Mouse (Mus musculus): ENCODE measurements around the gene Bcl11a. TPM values are rescaled to one million over a fixed set of nuclear protein-coding genes. Genes with fewer than 3 reads are reported as not detected.

Gene Bcl11a
- total and polyA plus RNA-seq, 2 experiments from 2014 or later, result 32.3 to 73.5 TPM

DNA sequence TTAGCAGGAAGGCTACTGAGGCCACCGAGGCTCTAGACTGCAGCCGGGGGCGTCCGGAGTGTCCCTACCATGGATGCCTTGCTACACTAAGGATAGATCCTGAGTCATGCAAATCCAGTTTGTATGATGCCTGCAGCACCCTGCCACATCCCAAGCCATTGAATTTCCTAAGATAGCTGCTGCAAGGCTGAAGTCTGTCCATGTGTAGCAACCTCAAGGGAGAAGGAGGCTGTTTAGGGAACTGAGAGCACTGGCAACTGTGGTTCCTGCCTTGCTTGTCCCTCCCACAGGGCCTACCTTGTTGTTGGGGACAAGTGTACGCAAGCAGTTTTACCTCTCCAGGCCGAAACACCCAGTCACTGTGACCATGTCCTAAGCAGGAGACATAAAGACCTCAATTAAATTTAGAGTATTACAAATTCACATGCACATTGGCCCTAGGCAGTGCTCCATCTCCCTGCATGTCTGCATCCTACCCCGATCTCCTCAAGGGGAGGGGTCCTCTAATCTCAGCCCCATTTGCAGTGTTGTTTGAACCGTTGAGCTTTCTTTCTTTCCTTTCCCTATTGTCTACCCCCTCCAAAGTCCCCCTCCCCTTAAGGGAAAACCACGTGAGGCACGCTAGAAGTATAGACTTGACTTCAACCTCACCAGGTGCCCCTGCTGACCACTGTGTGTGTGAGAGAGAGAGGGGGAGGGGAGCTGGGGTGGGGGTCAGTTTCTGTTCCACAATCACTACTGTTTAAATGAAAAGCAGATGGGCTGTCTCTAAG, 63.8 kb downstream of the Bcl11a start:
- no peaks in the 10 kb centered on the region for H3K27me3 ChIP-seq (ENCODE audit: insufficient read depth, low read length)
- TF ChIP-seq CTCF (IDR thresholded peaks at IDR 0.05; ENCODE audit: low read depth), result no peak
- H3K4me1 ChIP-seq (ENCODE audit: insufficient read depth, low read length), result no peaks in the 10 kb centered on the region
- DNase-seq (ENCODE audit: low spot score) (no peak), ATAC-seq (no peak)
- H3K4me2 ChIP-seq (ENCODE audit: low read depth, low read length), result no peak overlapping the region
- H3K9ac ChIP-seq (replicated peaks; ENCODE audit: low read length), result no peak overlapping the region
- WGBS, result 69% methylated on average over 10 of the region's 10 CpGs
- no peak overlapping the region for H3K4me3 ChIP-seq (ENCODE audit: low read length)
- no peak overlapping the region for H3K27ac ChIP-seq
- H3K9me3 ChIP-seq (ENCODE audit: low read length), result no peaks in the 10 kb centered on the region
- no peaks in the 10 kb centered on the region for H3K36me3 ChIP-seq (ENCODE audit: insufficient read depth, low read length)

DNA sequence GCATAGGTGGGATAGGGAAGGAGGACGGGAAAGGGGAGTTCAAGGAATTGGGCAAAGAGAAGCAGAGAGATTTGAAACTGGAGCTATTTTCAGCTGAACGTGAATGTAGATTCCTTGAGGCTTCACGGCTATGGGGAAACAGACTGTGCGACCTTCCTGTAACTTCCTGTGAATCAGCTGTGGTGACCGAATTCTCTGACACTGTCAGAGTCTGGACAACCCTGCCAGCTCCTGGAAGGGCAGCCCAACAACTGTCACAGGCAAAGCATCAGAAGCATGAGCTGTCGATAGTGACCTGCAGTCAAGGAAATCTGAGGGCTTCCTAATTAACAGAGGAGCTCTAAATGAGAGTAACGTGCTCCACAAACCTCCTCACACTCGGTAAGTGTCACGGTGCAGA, 64.5 kb downstream of the Bcl11a start:
- no peak overlapping the region for H3K9ac ChIP-seq (replicated peaks; ENCODE audit: low read length)
- H3K36me3 ChIP-seq (ENCODE audit: insufficient read depth, low read length), result no peaks in the 10 kb centered on the region
- no peak overlapping the region for H3K4me2 ChIP-seq (ENCODE audit: low read depth, low read length)
- no peak overlapping the region for H3K4me3 ChIP-seq (ENCODE audit: low read length)
- no peak overlapping the region for H3K27ac ChIP-seq
- TF ChIP-seq CTCF (IDR thresholded peaks at IDR 0.05; ENCODE audit: low read depth), result no peak
- no peaks in the 10 kb centered on the region for H3K27me3 ChIP-seq (ENCODE audit: insufficient read depth, low read length)
- 55% methylated on average over 9 of the region's 9 CpGs for WGBS
- ATAC-seq (no peak), DNase-seq (ENCODE audit: low spot score) (no peak)
- H3K4me1 ChIP-seq (ENCODE audit: insufficient read depth, low read length), result no peaks in the 10 kb centered on the region
- H3K9me3 ChIP-seq (ENCODE audit: low read length), result no peaks in the 10 kb centered on the region

DNA sequence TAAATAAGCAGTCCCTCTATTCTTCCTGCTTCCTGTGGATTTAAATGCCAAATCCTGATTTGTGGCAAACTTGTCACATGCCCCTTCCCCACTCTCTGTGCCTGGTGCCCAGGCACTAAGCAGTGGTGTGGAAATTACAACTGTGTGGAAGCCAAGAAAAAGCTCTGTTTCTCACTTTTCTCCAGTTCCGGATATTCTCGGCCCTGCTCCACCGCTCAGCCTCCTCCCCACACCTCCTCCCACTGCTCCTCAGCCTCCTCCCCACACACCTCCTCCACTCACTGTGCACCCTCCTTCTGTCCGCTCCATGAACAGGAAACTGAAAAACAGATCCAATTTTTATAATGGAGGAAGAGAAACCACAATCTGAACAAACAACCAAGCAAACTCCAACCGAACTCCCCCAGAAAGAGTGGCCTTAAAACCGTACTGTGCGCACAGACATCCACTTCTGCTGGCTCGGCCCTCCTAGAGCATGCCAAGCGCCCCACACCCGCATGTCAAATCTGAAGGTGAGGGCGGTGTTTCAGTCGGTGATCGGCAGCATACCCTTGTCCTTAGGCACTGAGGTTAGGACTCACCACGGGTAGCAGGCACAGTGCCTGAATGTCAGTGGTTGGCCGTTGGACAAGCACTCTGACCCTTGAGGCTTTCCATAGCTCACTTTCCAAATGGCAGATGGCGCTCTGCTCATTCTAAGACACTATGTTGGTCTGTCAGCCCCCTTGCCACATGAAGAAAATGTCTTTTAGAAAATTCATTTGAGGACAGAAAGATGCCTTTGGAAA, 66.5 kb downstream of the Bcl11a start:
- peak; percentile 26; the same call in 1 of the 2 replicates for TF ChIP-seq CTCF (IDR thresholded peaks at IDR 0.05; ENCODE audit: low read depth)
- 58% methylated on average over 16 of the region's 16 CpGs for WGBS
- no peaks in the 10 kb centered on the region for H3K9me3 ChIP-seq (ENCODE audit: low read length)
- no peak overlapping the region for H3K4me3 ChIP-seq (ENCODE audit: low read length)
- H3K9ac ChIP-seq (replicated peaks; ENCODE audit: low read length), result no peak overlapping the region
- no peak overlapping the region for H3K4me2 ChIP-seq (ENCODE audit: low read depth, low read length)
- DNase-seq (ENCODE audit: low spot score) (peak; percentile 38), ATAC-seq (peak; percentile 62)
- no peak overlapping the region for H3K27ac ChIP-seq
- H3K36me3 ChIP-seq (ENCODE audit: insufficient read depth, low read length), result no peaks in the 10 kb centered on the region
- H3K4me1 ChIP-seq (ENCODE audit: insufficient read depth, low read length), result no peaks in the 10 kb centered on the region
- H3K27me3 ChIP-seq (ENCODE audit: insufficient read depth, low read length), result no peaks in the 10 kb centered on the region

DNA sequence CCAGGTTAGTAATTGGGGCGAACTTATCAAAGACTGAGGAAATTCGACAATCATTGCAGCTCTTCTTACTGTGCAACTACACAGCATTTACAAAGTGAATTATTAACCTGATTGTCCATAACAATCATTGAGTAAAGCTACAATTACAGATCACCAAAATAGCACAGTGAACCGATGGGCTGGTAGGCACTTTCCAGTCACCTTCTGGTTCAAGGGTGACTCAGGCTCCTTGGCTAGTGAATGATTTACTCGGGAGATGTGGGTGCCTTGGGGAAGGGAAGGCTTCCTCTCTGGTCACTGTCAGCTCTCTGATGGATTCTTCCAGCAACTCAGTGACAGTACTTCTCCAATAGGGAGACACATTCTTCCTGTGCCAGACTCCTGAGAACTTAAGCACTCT, 68.2 kb downstream of the Bcl11a start:
- H3K4me1 ChIP-seq (ENCODE audit: insufficient read depth, low read length), result no peaks in the 10 kb centered on the region
- 85% methylated on average over 4 of the region's 4 CpGs for WGBS

DNA sequence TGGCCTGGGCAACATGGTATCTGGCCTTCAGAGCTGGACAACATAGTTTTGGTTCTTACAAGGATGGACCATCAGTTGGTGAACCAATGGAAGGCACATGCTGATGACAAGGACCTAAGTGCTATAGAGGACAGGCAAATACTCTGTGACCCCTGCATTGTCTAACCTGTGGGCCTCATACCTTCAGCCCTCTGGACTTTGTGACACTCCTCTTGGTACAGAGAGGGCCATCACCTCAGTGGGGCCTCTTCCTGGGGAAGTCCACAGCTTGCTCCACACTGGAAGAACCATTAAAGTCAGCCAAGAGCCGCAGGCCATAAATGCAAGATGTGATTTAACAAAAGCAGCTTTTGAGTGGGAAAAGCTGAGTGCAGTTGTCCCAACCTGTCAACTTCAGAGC, 68.6 kb downstream of the Bcl11a start:
- no peak for ATAC-seq
- no peak for TF ChIP-seq CTCF (IDR thresholded peaks at IDR 0.05; ENCODE audit: low read depth)
- no peaks in the 10 kb centered on the region for H3K27me3 ChIP-seq (ENCODE audit: insufficient read depth, low read length)
- no peaks in the 10 kb centered on the region for H3K9me3 ChIP-seq (ENCODE audit: low read length)
- 74% methylated on average over 1 of the region's 1 CpGs for WGBS
- H3K27ac ChIP-seq, result no peak overlapping the region
- H3K4me2 ChIP-seq (ENCODE audit: low read depth, low read length), result no peak overlapping the region
- no peak for DNase-seq (ENCODE audit: low spot score)
- no peak overlapping the region for H3K9ac ChIP-seq (replicated peaks; ENCODE audit: low read length)
- H3K4me3 ChIP-seq (ENCODE audit: low read length), result no peak overlapping the region
- no peaks in the 10 kb centered on the region for H3K36me3 ChIP-seq (ENCODE audit: insufficient read depth, low read length)
- no peaks in the 10 kb centered on the region for H3K4me1 ChIP-seq (ENCODE audit: insufficient read depth, low read length)

More for the DNA sequence above, 68.2 kb downstream of the Bcl11a start:
- Histone ChIP-seq H3K4me2 (ENCODE audit: low read depth, low read length) (no peak overlapping the region), H3K9me3 (ENCODE audit: low read length) (no peaks in the 10 kb centered on the region), H3K9ac (replicated peaks; ENCODE audit: low read length) (no peak overlapping the region), H3K4me3 (ENCODE audit: low read length) (no peak overlapping the region), H3K27ac (no peak overlapping the region), H3K27me3 (ENCODE audit: insufficient read depth, low read length) (no peaks in the 10 kb centered on the region), H3K36me3 (ENCODE audit: insufficient read depth, low read length) (no peaks in the 10 kb centered on the region)
- no peak for TF ChIP-seq CTCF (IDR thresholded peaks at IDR 0.05; ENCODE audit: low read depth)
- DNase-seq (ENCODE audit: low spot score) (no peak), ATAC-seq (no peak)

DNA sequence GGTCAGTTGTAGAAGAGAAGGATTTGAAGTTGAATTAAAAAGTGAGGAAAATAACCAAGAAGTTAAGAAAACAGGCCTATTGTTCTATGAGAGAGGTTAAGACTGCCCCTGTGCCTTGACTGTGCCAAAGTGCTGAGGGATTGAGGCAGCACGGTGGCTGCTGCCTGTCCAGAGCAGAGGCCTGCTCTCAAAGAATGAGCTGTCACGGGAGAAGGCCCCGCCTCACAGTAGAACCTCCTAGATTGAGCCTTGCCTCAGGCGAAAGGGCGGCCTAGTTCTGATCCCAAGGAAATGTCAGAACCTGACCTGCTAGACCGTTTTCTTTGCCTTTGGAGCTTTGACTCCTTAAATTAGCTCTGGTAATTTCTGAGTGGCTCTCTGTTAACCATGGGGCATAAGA, 69.8 kb downstream of the Bcl11a start:
- Histone ChIP-seq H3K4me1 (ENCODE audit: insufficient read depth, low read length) (no peaks in the 10 kb centered on the region), H3K9ac (replicated peaks; ENCODE audit: low read length) (no peak overlapping the region), H3K27me3 (ENCODE audit: insufficient read depth, low read length) (no peaks in the 10 kb centered on the region), H3K4me3 (ENCODE audit: low read length) (no peak overlapping the region), H3K27ac (no peak overlapping the region), H3K9me3 (ENCODE audit: low read length) (no peaks in the 10 kb centered on the region), H3K4me2 (ENCODE audit: low read depth, low read length) (no peak overlapping the region), H3K36me3 (ENCODE audit: insufficient read depth, low read length) (no peaks in the 10 kb centered on the region)
- DNase-seq (ENCODE audit: low spot score) (no peak), ATAC-seq (no peak)
- 86% methylated on average over 6 of the region's 6 CpGs for WGBS
- no peak for TF ChIP-seq CTCF (IDR thresholded peaks at IDR 0.05; ENCODE audit: low read depth)

DNA sequence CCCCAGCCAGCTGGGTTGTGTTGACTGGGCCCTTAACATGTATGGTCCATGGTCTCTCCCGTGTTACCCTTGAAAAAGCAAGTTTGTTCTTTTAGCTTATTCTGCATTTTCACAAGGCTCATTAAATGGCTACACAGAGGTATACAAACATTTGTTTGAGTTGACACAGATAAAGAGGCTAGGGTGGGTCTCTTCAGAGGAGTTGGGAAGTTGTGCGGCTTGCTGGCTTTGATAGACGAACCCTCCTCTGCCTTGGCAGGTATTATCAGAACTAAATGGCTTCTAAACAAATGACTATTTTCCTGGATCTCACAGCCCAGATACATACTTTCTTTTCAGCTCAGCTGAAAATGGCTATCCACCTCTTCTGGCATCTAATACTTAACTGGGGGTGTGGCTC, 70.7 kb downstream of the Bcl11a start:
- Histone ChIP-seq H3K4me2 (ENCODE audit: low read depth, low read length) (no peak overlapping the region), H3K9me3 (ENCODE audit: low read length) (no peaks in the 10 kb centered on the region), H3K27me3 (ENCODE audit: insufficient read depth, low read length) (no peaks in the 10 kb centered on the region), H3K36me3 (ENCODE audit: insufficient read depth, low read length) (no peaks in the 10 kb centered on the region), H3K4me3 (ENCODE audit: low read length) (no peak overlapping the region), H3K27ac (no peak overlapping the region), H3K9ac (replicated peaks; ENCODE audit: low read length) (no peak overlapping the region), H3K4me1 (ENCODE audit: insufficient read depth, low read length) (peaks cover 3% of the 10 kb centered on the region; the same call in 1 of the 2 replicates)
- ATAC-seq (no peak), DNase-seq (ENCODE audit: low spot score) (no peak)
- 81% methylated on average over 3 of the region's 3 CpGs for WGBS
- TF ChIP-seq CTCF (IDR thresholded peaks at IDR 0.05; ENCODE audit: low read depth), result no peak
